Mouse (Mus musculus) Muller cell, postnatal 12 days (primary cell): ENCODE measurements around the gene Cyp2ab1.

Experiments
- DNase-seq: peaks from one replicate; pipeline ENCODE4 v3.0.0-alpha.2; 2015; ENCODE audit errors: inconsistent ontology term

Cyp2ab1 gene

GRCm38 (mm10) chr16:20271339-20271738 lies 53.9 kb downstream of the Cyp2ab1 start:
- DNase-seq: no peak

DNA sequence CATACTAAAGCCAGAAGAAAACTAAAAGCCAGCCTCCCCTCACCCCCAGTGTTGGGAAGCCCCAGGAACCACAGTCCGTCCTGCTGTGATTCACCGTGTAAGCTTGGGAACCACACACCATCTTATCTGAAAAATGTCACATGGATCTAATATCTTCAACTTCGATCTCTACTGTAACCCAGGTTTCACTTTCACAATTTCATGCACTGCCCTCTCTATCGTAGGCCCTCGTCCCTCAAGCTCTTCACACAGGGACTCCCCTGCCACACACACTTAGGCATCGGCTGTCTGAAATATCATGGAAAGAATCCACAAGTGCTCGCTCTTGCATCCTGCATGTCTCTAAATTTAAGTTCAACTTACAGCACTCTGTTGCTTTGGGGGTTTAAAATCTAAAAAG lies 60.1 kb downstream of the Cyp2ab1 start:
- DNase-seq: no peak
